Mouse (Mus musculus): Measurements from ENCODE around the gene Pnmal2. TPM values are rescaled to one million over a fixed set of nuclear protein-coding genes. Genes with fewer than 3 reads are reported as not detected.

Gene Pnmal2
- not detected for polyA plus RNA-seq (2017; shearing (Covaris generic))

DNA sequence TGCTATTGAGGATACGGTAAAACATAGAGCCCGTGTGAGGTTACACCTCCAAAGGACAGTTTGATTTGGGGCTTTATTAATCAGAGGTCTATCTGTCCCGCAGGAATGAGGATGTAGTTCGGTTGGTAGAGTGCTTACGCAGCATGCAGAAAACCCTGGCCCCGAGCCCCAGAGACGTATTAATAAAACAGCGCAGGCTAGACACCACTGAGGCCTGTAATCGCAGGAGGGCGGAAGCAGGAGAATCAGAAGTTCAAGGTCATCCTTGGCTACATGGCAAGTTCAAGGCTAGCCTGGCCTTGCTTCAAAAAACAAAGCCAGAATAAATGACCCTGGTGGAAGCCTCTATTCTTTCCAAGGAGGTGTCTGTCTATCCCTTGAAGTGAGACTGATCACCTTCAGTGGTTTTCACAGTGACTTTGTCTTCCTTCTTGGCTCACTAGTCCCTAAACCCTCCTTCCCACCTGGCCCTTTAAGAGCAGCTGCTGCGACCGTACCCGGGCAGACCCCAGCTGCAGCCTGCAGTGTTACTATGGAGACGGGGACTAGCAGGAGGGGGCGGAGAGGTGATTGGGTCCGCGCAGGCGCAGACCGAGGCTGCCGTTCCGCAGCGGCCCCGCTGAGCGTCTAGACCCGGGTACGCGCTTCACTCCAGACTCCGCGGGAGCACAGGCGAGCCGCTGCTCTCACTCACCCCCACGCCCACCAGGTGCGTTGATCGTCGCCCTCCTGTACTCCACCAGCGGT lies at the start of gene Pnmal2:
TSS of gene Pnmal2 (plus strand) at position 622 of the 747 bp plus-strand sequence.
- ATAC-seq = no peak

DNA sequence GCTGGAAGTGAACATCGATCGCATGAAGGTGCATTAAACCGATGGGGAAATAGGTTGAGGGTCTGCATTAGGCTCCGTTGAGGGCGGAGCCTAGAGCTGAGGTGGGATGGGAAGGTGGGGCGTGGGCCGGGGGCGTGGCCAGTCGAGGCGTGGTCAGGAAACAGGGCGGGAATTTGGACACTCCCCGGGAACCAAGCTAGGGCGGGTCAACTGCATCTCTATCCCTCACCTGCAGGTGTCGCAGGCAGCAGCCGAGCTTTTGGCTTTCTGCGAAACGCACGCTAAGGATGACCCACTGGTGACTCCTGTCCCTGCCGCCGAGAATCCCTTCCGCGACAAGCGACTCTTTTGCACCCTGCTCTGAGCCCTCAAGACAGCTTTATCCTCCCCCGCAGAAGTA lies 49.5 kb upstream of the Pnmal2 start:
- peak; percentile 49 for ATAC-seq

GRCm38 (mm10) chr7:16895511-16895910 lies 49.0 kb upstream of the Pnmal2 start:
- ATAC-seq = no peak

- ATAC-seq = no peak
Observed at GRCm38 (mm10) chr7:16900526-16900925, 44.0 kb upstream of the Pnmal2 start.

- no peak for ATAC-seq
Observed at GRCm38 (mm10) chr7:16903439-16903955, 41.0 kb upstream of the Pnmal2 start.

- ATAC-seq = no peak
Observed at GRCm38 (mm10) chr7:16904120-16904675, 40.3 kb upstream of the Pnmal2 start.

GRCm38 (mm10) chr7:16905491-16906021 lies 38.9 kb upstream of the Pnmal2 start:
- ATAC-seq = peak; percentile 26

DNA sequence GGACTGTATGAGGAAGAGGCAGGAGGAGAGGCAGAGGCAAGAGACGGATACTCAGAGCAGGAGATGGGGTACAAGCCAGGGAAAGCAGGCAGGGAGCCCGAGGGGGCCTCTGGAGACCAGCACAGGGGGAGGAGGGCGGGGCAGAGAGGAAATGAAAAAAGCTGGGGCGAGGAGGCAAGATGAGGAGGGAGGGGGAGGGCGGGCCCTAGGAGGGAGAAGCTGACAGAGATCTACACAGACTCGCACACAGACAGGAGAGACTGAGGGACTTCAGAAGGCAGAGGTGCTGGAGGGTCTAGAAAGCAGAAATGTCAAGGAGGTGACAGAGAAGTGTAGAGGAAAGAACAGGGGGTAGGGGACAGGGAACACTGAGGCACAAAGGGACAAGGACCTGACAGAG lies 38.2 kb upstream of the Pnmal2 start, which contains the start of gene Ptgir:
TSS of gene Ptgir (plus strand) at position 210 of the 400 bp plus-strand sequence.
- ATAC-seq = peak; percentile 35

GRCm38 (mm10) chr7:16906889-16907559 lies 37.5 kb upstream of the Pnmal2 start:
- no peak for ATAC-seq

DNA sequence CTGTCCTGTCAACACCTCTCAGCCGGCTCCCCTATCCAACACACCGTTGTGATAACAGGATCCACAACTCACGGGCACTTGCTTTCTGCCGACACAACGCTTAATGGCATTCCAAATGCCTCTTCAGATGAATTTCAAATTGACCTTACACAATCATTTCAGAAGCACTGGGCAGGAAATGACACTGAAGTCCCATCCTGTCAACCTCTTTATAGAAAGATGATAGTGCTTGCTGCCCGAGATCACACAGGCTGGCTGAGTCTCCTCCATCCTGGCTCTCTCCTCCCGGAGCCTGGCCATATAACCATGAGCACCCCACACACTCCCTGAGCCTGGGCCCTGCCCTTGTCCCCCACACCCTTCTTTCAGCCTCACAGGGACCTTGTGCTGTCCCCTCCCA lies 36.6 kb upstream of the Pnmal2 start:
- ATAC-seq = peak; percentile 55

DNA sequence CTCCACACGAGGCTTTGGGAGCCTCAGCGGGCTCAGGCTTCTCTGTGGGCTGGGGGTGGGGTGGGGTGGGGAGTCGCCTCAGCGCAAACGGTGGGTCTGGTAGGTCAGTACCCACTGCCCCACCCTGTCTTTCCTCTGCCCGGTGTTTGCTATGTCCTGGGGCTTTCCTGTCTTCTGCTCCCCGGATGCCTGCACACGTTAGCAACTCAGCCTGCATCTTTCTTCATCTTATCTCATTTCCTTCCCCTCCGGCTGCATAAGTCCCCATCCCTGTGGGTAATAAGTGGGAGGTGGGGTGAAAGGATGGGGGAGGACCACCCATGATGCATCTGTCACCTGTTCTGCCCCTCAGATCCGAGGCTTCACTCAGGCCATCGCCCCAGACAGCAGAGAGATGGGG lies 36.1 kb upstream of the Pnmal2 start:
- ATAC-seq = peak; percentile 49

DNA sequence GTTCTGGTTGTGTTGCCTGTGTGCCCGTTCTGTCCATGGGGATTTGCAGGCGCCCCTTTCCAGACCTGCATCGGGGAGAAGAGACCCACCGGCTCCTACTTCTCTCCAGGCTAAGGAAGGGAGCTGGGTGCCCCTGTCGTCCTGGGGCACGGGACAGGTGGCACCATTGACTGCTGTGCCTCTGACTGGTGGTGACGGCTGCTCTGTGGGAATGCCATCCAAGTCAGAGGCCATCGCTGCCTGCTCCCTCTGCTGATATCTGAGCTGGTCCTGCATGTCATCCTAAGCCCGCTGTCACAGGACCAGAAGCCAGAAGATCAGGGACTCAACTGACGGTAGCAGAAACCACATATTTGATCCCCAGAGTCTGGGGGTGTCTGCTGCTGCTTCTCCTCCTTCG lies 35.6 kb upstream of the Pnmal2 start:
- no peak for ATAC-seq

GRCm38 (mm10) chr7:16909909-16910308 lies 34.6 kb upstream of the Pnmal2 start:
- no peak for ATAC-seq

- no peak for ATAC-seq
Observed at GRCm38 (mm10) chr7:16911904-16912303, 32.6 kb upstream of the Pnmal2 start.

DNA sequence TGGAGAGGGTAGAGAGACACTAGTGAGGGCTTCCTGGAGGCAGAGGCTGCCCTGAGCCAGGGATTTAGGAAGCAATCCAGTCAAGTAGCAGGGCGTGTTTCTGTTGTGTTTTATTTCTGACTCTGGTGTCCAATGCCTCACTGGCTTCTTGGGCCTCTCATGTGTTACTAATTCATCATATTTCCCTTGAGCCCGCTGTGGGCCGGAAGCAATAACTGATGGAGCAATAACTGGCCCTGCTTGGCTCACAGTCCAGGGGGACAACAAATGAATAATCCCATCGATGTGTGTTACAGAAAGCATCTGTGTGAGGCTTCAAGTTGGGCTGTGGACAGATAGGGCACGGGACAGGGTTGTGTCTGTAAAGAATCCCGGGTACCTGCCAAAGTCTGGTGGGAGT lies 32.1 kb upstream of the Pnmal2 start:
- no peak for ATAC-seq

DNA sequence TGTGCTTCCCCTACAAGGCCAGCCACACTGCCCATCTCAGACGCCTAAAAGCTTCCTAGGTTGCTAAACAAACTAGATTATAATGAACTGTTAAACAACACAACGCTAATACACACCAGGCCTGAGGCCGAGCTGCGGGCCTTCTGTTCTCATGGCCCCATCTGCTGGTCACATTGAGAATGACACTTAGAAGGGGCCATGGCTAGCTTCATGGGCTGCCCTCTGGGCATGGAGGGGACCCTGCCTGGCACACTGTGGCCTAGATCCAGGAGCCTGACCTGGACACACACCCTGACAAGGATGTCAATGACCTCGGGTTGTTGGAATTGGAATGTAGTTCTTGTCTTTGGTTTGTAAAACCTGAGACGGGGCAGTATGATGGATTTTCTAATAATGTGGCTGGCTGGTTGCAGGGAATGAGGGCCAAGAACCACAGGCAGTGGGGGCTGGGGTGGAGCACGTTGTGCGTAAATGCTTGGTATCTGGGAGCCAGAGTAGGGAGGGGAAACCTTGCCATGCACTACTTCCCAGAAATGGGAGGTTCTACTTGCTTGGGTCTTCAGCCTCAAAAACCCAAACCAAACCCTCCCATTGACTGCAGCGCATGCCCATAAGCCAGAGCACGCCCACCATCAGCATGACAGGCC lies 30.6 kb upstream of the Pnmal2 start:
- peak; percentile 96 for ATAC-seq

DNA sequence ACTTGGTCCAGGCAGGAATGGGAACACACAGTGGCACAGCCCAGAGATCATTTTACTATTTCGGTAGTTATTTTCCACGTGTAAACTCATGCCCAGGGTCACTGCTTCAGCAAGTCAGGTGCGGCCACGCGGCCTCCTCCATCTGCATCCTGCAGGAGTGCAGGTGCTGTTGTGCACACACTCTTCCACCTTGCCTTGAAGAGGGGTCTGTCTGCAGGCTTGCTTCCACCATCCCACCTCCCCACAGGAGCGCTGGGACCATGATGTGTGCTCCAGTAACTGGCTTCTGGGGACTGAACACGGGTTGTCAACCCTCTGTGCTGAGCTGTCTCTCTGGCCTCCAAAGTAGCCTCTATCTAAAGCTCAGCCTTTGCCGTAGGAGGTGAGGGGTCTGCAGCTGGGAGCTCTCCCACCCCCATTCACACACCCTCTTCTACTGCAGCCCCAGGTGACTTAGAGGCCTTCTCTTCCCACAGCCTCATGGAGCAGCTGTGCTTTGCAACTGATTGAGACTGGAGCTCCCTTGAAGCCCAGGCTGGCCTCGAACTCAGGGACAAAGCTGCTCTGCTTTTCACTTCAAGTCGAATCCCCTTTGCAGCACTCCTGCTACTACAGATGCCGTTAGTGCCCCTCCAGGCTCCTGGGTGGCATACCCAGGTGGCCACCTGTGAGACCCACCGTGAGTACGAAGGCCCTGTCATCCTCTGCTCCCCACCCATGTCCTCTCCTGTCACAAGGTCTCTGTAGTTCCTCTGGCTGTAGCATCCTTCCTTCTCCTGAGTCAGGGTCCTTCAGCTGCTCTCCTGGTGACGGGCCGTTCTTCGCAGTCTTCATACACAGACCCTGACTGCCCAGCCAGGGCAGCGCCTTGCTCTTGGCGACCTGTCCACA lies 29.8 kb upstream of the Pnmal2 start:
- ATAC-seq = no peak

DNA sequence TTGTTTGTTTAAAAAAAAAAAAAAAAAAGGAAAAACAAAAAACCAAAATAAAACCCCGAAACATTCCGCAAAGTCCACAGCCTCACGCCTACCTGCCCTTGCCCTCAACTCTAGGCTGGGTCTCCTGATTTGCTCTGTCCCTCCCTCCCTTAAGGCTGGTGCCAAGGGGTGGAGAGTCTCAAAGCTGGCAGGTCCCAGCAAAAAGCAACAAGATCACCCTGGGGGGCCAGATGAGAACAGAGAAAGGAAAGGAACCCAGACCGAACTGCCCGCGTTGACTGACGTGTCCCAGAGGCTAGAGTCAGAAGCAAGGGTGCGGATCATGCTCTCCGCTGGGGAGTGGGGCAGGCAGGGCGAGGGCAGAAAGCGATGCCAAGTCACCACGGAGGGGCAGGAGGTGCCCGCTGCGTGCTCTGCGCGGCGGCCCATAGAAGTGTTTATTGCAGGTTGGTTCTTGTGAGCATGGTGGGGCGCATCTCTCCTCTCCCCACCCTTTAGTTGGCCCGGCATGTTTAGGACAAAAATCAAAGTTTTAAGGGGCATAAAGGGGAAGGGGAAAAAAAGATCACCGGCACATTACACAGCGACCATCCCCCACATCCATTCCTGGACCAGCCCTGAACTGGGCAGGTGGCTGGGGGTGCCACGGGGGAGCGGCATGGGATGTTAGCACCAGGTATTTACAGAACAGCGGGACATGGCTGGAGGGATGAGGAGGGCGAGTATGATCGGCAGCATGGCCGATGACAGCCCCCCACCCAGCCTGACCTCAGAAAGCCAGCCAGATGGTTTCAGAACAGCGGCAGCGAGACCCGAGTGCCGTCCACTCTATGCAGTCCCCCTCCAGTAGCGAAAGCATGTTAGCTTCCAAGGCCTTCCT lies 28.8 kb upstream of the Pnmal2 start:
- no peak for ATAC-seq

- no peak for ATAC-seq
Observed at GRCm38 (mm10) chr7:16916342-16917265, 27.9 kb upstream of the Pnmal2 start.

DNA sequence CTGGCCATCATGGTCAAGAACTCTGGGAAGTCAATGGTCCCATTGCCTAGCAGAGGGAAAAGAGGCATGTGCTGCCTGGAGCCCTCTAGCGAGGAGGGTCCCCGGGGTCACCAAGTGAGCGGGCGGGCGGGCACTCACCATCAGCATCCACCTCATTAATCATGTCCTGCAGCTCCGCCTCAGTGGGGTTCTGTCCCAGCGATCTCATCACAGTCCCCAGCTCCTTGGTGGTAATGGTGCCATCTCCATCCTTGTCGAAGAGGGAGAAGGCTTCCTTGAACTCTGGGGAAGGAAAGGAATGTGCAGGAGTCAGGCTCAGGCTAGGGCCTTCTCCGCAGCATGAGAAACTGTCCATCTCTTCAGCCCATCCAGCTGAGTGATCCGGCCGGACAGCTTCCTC lies 27.0 kb upstream of the Pnmal2 start:
- no peak for ATAC-seq

All from inflammation-experienced regulatory T-cells, adult 6 months (primary cell).